Mouse (Mus musculus): ENCODE measurements around the gene Palb2.

Palb2 gene

DNA sequence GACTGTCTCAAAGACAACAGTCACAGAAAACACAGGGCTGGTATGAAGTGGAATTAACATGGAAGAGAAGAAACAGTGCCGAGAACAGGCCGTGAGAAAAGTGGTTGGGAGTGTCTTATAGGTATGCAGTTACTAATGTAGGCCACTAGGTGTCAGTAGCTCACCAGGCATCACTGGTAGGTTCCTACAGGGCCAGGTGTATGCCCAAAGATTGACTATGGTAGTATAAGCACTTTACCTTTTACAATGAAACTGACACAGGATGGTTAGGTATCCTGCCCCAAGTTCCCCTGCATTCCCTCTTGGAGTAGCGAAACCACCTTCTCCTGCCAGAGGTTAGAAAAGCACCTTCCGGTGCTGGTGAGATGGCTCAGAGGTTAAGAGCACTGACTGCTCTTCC is 33.6 kb downstream of the Palb2 start:
- DNase-seq (ENCODE audit: low spot score), result peak; percentile 77

DNA sequence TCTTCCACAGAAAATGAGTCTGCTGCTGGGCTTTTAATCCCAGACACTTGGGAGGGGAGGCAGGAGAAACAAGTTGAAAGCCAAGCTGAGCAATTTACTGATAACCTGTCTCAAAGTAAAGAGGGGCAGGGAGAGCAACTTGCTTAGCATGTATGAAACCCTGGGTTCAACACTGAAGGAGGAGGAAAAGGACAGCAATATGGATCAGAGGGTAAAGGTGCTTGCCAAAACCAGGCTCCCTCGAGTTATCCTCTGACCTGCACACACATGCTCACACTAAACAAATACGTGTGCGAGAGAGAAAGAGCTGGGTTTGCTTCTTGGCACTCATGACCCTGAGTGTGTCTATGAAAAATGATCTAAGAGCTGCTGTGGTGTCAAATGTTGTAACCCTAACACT is 34.8 kb downstream of the Palb2 start:
- no peak for DNase-seq (ENCODE audit: low spot score)

- DNase-seq (ENCODE audit: low spot score), result no peak
These were observed 38.0 kb downstream of the Palb2 start for GRCm38 (mm10) chr7:122094564-122095330.

DNA sequence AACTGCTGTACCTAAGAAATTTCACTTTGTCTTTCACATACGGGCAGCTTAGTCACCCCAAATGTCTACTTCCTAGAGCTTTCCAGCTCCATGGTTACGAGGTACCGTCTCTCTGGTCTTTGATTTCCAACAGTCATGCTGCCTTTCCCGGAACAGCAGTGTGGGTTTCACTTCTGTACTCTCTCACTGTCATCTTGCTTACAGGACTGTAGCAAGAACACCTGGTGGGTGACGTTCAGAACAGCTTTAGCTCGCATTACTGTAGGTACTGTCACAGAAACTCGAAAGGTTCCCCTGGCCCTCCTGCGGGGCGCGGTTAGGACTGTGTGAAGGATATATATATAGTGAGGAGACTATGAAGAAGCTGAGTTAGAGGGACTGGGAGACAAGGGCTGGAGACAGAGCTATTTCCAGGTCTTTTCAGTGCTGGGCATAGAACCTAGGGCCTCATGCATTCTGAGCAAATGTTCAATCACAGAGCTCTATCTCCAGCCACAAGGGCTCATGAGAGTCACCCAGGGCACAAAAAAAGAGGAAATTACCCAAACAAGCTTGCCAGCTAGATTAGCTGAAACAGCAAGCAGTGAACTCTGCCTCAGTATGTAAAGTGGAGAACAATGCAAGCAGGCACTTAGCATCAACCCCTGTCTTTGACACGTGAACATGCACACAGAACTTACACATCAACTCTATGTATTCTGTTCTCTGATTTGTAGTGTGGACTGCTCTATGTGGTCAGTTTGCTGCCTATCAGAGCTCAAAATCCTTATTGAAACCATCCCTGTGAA is 45.4 kb downstream of the Palb2 start:
- DNase-seq (ENCODE audit: low spot score), result no peak

GRCm38 (mm10) chr7:122081071-122081470 is 51.7 kb downstream of the Palb2 start:
- DNase-seq (ENCODE audit: low spot score), result no peak

DNA sequence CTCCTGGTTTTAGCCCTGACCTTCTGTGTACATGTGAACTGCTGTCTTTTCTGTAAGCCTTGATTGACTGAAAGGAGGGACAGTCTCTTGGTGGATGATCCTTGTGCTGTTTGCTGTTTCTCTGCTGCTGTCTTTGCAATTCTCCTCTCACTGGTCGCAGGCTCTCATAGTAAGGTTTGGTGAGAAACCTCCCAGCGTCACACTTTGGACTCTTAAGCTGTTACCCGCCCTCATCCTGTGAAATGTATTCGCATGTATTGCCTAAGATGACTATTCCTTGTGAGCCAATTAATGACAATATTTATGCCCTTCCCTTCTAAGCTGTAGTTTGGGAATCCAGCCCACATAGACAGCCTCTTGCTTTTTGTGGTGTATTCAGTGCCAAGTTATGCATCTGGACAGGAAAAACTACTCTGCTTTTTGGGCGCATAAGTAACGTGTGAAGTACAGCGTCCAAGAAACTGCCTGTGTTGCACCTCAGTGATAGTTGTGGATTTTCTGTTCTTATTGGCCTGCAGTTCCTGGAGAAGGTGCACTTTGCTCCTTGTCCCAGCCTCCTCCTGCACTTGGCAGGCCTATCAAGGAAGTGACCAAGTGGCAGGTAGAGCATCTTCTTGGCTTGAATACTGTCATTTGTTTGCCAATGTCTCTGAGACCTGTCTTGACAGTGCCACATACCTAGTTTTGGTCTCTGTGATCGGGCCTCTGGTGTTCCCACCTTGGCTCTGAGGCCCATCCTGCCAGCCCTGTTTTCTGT is 52.8 kb downstream of the Palb2 start:
- no peak for DNase-seq (ENCODE audit: low spot score)

GRCm38 (mm10) chr7:122074374-122074773 is 58.4 kb downstream of the Palb2 start:
- DNase-seq (ENCODE audit: low spot score), result no peak

DNA sequence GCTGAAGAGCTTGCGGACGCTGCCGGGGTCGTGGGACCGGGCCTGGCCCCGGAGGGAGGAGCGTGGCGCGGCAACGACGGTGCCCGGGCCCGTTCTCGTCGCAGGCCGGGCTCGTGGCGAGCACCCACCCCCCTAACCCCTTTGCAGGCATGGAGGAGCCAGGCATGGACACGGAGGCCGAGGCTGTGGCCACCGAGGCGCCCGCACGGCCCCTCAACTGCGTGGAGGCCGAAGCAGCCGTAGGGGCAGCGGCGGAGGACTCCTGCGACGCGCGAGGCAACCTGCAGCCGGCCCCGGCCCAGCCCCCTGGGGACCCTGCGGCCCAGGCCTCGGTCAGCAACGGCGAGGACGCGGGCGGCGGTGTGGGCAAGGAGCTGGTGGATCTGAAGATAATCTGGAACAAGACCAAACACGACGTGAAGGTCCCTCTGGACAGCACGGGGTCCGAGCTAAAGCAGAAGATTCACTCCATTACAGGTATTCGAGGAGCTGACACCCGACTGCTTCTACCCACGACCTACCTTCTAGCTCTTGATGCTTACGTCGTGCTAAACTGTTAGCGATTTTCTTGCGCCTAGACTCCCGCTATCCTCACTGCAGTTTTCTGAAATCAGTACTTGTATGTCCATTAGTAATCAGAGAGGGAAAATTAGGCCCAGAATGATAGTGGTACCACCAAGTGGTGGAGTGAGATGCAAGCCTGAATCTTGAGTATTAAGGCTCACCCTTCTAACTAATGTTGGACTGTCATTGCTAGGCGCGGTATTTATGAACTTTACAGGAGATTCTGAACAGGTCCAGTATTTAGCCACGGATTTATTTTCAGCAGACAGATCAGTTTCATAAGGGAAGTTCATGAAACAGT is 65.0 kb downstream of the Palb2 start:
- DNase-seq (ENCODE audit: low spot score), result peak; percentile 30

GRCm38 (mm10) chr7:122066945-122067516 is 65.8 kb downstream of the Palb2 start, which contains the start of the genes Ubfd1 and Ears2:
Gene Ubfd1 (plus strand): TSS chr7:122067175.
Gene Ears2 (minus strand): TSS chr7:122067263.
- peak; percentile 97 for DNase-seq (ENCODE audit: low spot score)

DNA sequence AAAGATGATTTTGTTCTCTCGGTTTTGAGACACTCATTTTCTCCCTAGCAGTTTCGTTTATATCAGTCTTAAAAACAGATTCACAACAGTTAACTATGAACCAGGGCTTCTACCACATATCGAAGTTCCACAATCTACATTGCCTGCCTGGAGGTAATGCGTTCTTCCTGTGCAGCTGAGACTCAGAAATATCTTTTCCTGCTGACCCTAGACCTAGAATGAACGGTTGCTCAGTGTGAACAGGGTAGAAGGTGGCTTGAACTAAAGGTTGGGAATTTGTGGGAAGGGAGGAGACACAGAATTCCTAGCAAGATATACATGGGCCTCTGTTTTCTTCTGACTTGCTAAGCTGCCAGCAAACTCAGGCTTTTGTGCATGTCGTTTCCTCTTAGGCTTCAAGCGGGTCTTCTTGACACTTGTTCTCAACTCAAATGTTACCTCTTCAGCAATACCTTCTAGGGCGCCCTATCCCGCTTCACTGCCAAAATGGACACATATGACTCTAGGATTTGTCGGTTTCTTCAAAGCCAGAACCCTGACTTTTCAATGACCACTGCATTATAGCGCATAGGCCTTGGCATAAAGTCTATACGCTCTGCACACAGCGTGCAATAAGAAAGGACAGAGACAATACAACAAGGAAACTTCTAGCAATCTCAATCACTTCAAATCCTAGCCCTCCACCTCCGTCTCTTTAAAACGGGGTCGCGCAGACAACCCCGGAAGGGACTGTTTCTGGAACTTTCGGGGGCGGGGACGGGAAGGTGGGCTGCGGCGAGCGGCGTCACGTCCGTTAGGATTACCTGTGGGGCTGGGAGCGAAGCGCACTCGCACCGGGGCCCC is 66.5 kb downstream of the Palb2 start:
- DNase-seq (ENCODE audit: low spot score), result no peak

DNA sequence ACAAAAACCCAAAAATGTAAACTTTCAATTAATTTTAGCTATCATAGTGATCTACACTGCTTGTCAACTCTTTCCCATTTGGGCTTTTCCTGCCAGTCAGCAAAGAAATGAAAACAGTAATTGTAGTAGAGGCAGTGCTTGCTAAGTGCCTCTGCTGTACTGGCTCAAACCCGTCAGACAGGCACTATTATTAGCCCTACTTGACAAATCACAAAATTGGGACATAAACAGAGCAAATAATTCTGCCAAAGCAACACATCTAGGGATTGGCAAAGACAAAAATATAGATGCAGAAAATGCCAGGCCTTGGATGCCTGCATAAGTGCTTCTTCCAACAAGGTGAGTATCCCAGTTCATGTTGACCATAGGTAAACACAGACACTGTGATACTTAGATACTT is 67.1 kb downstream of the Palb2 start:
- no peak for DNase-seq (ENCODE audit: low spot score)
